Mouse (Mus musculus): ENCODE results near the gene Tfpi. TPM values are rescaled to one million over a fixed set of nuclear protein-coding genes. Genes with fewer than 3 reads are reported as not detected.

Tfpi gene
- total RNA-seq, 2 experiments from 2014 or later, result 40.1 to 67.1 TPM

DNA sequence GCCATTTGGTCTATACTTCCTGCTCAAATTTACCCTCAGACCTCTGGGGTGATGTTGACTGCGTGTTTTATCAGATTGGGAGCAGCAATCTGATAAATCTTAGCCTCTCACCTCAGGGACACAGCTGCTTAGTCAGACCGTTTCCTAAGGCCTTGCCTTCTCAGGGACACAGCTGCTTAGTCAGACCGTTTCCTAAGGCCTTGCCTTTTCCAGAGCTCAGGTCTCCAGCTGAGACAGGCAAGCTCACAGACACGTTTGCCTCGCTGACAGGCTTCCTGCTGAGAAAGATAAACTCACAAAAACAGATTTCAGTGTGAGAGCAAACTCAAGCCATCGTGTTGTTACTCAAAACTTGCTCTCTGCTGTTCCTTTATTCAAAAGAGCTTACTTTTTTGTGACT is 1.9 kb downstream of the Tfpi start:
- DNase-seq, result peak; percentile 57 to 62

DNA sequence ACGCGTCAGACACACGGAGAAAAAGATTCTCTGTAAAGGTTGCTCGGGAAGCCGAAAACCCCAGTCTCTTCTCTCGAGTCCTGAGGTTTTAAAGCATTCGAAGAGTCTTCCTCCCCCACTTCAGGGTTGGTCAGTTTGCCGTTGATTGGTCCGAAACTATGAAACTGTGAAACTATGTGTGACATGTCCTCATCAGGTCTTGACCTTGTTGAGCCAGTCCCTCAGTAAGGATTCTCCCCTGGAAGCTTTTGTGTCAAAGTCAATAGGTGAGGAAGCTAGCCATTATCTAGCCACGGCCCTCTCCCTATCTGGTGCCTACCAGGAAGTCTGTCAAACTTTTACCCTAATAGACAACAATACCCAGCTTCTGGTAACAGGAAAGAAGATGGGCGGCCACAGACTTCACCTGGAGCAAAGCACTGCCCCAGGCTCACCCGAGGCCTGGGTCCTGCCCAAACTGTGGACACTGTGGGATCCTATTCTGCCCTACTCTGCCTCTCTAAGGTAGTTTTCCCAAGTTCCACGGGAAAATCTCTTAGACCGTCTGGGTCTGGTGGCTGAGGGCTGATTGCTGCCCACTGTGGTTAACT is 2.5 kb downstream of the Tfpi start:
- no peak for DNase-seq

- DNase-seq, result no peak
Measured at GRCm38 (mm10) chr2:84467391-84467790, 9.2 kb downstream of the Tfpi start.

DNA sequence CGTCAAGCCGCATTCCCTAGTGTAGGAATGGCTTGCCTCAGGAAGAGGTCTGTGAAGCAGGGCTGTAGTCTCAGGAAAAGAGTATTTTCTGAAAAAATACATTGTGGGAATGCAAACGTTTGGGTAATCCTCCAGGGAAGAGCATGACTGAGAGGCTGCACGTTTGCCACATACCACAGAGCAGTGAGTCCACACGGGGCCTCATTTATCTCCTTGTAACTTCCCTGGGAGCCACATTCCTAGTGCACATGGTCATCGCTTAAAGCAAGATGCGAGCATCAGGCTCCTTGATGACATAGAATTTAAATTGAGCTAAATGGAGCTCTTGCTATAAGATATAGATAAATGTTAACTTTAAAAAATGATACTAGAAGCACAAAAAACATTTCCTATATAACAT is 11.6 kb downstream of the Tfpi start:
- no peak for DNase-seq

DNA sequence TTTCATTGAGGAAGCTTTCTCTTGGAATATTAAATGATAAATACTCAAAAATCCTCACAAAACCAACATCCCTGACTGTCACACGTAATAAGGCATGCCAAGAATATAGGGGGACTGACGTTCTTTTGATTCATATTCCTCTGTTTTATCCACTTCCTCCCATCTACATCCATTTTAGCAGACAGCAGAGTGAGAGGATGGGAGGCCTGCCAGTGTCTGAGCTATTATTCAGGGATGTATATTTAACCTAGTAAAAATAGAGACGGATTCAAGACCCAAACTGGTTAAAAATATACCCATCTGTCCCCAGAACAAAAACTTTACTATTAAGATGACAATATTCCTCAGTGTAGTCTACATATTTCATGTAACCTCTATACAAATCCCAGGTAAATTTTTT is 14.2 kb downstream of the Tfpi start:
- DNase-seq, result no peak

GRCm38 (mm10) chr2:84459651-84460177 is 16.9 kb downstream of the Tfpi start:
- DNase-seq, result peak in 1 of 2 experiments; percentile 37

DNA sequence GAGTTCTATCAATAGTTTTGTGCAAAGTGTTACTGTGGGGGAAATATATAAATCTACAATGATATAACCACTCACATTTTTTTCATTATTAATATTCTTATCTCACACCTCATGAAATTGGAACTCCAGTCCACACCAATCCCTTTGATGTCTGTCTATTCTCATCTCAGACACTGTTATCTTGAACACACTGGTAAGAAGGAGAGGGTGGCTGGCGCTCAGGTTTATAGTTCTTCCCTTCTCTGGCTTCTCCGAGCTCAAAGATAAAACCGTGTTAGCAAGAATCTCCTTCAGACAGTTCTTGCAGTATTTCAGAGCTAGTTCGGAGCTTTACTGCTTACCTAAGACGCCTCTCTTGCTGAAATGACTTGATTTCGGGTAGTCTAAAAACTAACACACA is 19.4 kb downstream of the Tfpi start:
- DNase-seq, result no peak

GRCm38 (mm10) chr2:84455236-84455799 is 21.3 kb downstream of the Tfpi start:
- peak in 1 of 2 experiments; percentile 63 for DNase-seq

DNA sequence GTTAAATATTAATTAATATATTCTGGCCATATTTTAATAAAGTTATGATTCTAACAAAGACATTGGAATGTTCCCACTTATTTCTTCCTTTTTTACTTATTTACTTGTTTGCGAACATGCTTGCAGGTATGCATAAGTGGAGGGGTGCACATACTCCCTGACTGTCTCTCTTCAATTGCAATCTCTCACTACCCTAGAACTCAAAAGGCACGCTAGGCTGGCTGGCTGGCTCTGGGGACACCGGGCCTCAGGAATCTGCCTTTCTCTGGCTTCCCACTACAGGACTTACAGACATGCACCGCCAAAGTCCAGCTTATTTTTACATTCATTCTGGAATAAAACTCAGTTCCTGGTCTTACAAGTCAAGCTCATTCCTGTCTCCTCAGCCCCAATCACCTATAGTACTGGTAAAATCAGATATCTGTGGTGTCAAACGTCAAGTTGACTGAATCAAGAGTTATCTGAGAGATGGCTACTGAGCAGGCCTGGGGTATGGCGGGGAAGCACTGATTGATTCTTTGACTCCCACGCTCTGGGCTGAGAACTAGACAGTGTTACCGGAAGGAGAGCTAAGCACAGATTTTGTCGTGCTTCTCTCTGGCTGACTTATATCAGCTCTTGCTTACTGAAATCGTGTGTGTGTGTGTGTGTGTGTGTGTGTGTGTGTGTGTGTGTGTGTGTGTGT is 21.9 kb downstream of the Tfpi start:
- no peak for DNase-seq

DNA sequence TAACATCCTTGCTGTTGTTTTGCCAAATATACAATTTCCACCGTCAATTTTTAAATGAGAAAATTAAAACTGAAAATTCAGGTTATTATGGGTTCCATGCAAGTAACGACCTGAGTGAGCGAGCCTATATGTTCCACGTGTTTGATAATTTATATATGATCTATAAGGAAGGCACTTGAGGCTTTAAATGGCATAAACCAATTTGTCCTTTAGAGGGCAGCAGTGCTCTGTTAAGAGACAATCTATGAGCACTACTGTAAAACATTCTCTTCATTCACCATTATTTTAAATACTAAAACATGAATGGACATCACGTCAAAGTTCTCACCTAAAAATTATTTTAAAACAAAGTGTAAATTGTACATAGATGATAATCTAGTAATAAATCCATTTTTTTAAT is 22.5 kb downstream of the Tfpi start:
- no peak for DNase-seq

GRCm38 (mm10) chr2:84445499-84445898 is 31.1 kb downstream of the Tfpi start:
- no peak for DNase-seq

DNA sequence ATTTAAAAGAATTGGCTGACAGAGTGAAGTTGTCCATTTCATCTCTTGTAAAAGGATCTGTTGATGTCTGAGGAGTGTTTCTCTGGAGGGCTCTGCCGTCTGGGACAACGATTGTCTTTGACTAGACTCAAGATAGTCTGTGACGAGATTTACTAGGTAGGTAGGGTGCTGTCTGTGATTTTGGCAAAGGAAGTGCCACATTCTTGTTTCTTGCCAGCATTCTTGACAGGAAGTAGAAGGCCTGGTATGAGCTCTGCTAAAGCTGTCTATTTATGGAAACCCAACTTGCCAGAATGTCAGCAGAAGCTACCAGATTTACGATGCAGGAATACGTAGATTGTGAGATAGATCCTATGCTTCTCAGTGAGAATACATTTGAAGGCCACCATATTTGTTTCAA is 34.6 kb downstream of the Tfpi start:
- no peak for DNase-seq

DNA sequence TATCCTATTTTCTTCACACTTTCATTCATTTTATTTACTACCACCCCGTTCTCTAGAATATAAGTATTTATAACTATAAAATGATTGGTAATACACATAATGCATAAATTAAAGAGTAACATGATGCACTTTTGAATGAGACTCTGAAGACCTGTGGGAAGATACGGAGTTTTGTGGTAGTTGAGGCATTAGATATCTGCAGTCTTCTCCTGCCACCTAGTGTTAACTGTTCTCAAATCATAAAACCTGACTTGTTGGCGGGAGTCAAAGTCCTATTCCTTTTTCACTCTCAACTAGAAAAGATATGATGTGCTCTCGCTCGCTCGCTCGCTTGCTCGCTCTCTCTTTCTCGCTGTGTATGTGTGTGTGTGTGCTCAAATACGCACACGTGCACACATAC is 46.9 kb downstream of the Tfpi start:
- DNase-seq, result no peak

DNA sequence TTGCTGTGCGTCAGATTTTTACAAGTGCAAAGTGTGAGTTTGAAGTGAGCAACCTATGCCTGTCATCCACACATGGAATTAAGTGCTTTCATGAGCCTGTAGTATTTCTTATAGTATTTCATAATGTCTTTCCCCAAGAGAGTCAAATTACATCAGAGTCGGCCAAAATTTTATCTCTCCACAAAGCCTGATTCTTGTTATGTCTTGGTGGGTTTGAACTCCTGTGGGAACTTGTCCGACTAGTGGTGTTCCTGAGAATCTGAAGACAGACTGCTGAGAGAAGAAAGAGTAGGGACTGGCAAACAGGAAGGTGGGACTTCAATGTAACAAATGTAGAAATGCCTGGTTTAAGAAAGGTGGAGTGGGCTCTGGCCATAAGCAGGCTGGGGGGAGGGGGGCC is 47.7 kb downstream of the Tfpi start:
- DNase-seq, result no peak

DNA sequence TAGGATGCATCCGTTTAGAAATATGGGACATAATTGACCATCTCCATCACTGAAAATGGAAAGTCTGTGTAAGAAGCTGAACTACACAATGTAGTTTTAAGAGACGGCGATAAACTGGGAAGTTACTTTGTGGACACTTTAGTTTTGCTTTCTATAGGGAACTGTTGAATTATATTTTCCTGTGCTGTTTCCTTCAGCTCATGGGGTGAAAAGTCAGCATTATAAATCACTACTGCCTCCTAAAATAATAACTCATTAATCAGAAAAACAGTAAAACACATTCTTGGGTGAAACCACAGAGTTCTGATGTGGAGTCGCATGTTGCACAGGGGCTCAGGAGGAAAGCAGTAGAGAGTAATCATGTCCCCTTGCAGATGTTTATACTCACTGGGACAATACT is 50.0 kb downstream of the Tfpi start:
- DNase-seq, result no peak

GRCm38 (mm10) chr2:84425138-84425537 is 51.4 kb downstream of the Tfpi start, which contains the start of gene Calcrl:
Gene Calcrl (minus strand): TSS chr2:84425411.
- DNase-seq, result peak; percentile 66 to 79

DNA sequence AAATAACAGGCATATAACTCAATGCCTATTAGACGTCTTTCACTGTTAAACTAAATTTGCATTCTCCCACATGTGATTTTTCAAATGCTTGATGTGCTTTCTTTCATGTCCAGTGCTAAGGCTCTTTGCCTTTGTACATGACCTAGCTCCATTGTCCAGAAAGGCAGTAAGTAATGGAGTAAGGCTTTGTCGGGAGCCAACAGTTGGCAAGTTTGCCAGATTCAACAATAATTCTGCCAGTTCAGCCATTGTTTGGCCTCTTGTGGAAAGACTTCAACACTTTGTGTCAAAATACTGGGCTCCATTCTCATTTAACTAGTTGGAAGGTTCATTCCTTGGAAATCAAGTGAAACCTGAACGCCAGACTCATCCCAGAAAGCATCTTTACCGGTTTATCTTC is 60.1 kb downstream of the Tfpi start:
- DNase-seq, result no peak

DNA sequence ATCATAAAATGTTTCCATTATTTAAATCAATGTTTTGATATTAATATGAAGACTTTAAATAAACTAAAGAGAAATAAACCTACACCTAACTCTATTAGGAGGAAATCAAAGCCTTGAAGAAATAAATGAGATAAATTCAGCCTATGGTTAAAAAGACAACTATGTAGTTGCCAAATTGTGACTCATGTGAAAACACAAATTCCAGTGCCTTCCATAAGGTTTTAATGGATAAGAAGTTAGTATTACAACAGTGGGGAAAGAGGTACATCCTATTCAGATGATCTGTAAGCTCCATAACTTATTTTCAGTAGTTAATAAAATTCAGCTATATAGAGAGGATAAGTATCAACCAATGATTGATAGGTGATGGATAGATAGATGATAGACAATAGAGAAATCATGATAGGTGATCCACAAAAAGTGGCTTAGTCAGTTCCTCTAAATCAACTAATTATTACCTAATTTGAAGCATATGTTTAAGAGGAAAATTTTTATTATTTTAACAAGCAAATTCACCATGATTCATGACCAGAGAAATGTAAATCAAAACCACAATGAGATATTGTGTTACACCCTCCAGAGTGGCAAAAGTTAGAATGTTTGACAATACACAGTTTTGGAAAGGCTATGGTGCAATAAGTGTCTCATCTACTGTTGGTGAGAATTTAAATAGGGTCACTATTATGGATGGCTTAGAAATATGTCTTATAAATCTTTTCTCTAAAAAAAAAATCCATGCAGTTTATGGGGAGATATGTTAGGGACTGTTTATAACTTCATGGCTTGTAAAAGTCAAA is 66.6 kb downstream of the Tfpi start:
- no peak for DNase-seq

GRCm38 (mm10) chr2:84404834-84405233 is 71.7 kb downstream of the Tfpi start:
- DNase-seq, result no peak

GRCm38 (mm10) chr2:84402713-84403112 is 73.9 kb downstream of the Tfpi start:
- DNase-seq, result no peak

DNA sequence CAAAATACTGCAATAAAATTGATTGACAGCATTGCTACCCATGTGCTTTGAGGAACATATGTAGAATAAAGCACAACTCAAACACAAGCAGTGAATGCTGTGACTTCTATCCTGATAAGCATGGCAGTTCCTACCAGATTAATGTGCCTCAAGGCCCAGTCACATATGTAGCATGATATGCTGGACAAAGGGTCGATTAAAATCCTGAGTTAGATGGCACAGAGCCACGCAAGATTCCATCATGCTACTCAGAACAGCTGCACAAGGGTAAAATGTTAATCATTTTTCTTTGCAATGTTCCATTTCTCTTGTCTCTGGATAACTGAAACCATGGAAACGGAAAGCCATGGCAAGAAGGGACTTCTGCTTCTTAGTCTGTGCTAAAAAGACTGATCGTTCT is 80.0 kb downstream of the Tfpi start:
- DNase-seq, result no peak

- DNase-seq, result no peak
Measured at GRCm38 (mm10) chr2:84393236-84393635, 83.3 kb downstream of the Tfpi start.

GRCm38 (mm10) chr2:84389075-84389474 is 87.5 kb downstream of the Tfpi start:
- DNase-seq, result no peak

All from adrenal gland, postnatal 36 days (tissue).